Mouse (Mus musculus): ENCODE results near the gene Lhfp. TPM values are rescaled to one million over a fixed set of nuclear protein-coding genes. Genes with fewer than 3 reads are reported as not detected.

Gene Lhfp
- polyA plus RNA-seq (2012; rRNA removed) = 37.4 and 48.2 TPM in 2 replicates

DNA sequence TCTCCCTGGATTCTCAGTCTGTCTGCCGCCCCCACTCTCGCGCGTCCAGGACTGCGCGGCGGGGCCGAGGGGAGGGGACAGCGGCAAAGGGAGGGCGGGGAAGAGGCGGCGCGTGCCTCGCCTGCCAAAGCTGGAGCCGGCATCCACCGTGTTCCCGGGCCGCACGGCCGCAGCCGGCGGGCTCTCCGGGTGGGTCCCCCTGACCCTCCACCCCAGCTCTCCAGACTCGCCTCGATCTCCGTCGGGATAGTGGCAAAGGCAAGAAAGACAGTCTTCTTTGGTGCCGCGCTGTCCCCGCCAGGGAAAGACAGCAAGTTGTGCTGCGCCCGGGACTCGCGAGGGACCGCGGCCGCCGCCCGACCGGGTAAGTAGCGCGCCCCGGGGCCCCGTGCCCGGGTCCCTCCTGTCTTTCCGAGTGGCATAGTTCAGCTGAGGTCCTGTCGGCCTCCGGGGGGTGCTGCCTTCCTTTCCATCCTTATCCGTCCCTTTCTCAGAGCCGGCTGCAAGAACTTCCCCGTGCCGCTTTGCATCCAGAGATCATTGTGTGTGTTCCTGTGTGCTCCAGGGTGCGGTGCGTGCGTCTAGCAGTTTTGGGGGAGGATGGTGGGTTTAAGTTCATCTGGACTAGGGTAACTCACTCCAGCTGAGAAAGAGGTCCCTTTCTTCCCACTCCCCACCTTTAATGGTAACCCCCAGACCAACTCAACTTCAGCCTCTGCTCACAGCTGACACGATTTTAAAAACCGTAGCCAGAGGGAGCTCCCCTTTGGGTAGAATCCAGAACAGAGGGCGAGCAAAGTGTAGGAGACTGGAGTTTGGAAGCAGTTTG, at the start of gene Lhfp:
Gene Lhfp, plus strand, starts transcription at position 118 of the 829 bp plus-strand sequence.
- TF ChIP-seq CTCF (IDR thresholded peaks at IDR 0.05; ENCODE audit: borderline replicate concordance, extremely low read depth, insufficient read depth, insufficient read length) (peak; percentile 29; the same call in 1 of the 2 replicates), POLR2A (IDR thresholded peaks at IDR 0.05; ENCODE audit: borderline replicate concordance, extremely low read depth, insufficient read depth, insufficient read length, poor library complexity, severe bottlenecking) (peak; percentile 54; the same call in 1 of the 2 replicates)
- DNase-seq (ENCODE audit: low read depth) = peak; percentile 84

DNA sequence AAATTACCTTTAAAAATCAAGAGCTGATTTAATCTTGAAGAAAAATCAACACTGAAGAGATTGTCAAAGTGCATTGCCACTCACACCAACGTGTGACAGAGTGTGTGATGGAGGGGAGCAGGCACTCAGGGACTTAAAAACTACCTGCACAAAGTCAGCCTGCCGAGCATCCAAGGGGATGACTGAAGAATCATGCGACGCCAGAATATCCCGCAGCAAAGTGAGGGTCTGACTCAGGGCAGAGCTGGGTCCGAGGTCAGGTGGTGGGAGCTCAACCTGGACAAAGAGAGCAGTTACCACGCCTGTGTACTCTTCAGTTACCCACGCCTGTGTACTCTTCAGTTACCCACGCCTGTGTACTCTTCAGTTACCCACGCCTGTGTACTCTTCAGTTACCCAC, 48.0 kb upstream of the Lhfp start:
- no peak for DNase-seq (ENCODE audit: low read depth)
- TF ChIP-seq CTCF (IDR thresholded peaks at IDR 0.05; ENCODE audit: borderline replicate concordance, extremely low read depth, insufficient read depth, insufficient read length) (no peak), POLR2A (IDR thresholded peaks at IDR 0.05; ENCODE audit: borderline replicate concordance, extremely low read depth, insufficient read depth, insufficient read length, poor library complexity, severe bottlenecking) (no peak)

DNA sequence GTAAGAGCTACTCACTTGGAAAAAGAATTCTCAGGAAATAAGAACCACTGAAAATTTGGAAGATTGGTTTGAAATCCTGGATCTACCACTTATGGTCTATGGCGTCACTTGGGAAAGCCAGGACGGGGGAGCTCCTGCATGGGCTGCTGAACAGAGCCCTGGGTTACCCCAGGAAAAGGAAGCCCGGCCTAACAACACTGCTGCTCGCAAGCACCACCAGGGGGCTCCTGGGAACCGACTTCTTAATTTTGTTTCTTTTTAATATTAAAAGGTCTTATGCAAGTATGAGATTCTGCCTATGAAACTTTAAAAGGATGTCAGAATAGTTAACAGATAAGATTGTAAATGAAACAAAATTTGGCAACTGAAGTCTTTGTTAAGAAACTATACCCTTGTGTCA, 46.7 kb upstream of the Lhfp start:
- DNase-seq (ENCODE audit: low read depth) = no peak
- TF ChIP-seq POLR2A (IDR thresholded peaks at IDR 0.05; ENCODE audit: borderline replicate concordance, extremely low read depth, insufficient read depth, insufficient read length, poor library complexity, severe bottlenecking) (no peak), CTCF (IDR thresholded peaks at IDR 0.05; ENCODE audit: borderline replicate concordance, extremely low read depth, insufficient read depth, insufficient read length) (peak; percentile 48; the same call in 1 of the 2 replicates)

DNA sequence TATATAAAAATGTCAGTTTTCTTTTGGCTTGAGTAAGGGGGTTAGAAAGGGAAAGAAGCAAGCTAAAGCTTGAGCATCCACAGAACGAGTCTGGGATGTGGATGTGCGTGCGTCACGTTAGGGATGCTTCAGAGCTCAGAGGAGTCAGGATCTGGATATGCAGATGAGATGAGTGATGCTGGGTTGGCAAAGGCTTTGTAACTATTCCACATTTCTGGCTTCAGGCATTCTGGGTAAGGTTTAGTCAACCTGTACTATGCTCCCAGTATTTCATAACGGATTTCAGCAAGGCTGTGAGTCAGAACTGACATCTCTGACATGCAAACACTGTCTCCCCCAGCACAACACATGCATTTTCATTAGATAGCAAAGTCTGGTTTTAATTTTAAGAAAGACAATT, 44.7 kb upstream of the Lhfp start:
- TF ChIP-seq POLR2A (IDR thresholded peaks at IDR 0.05; ENCODE audit: borderline replicate concordance, extremely low read depth, insufficient read depth, insufficient read length, poor library complexity, severe bottlenecking) = no peak
- TF ChIP-seq CTCF (IDR thresholded peaks at IDR 0.05; ENCODE audit: borderline replicate concordance, extremely low read depth, insufficient read depth, insufficient read length) = no peak
- no peak for DNase-seq (ENCODE audit: low read depth)

DNA sequence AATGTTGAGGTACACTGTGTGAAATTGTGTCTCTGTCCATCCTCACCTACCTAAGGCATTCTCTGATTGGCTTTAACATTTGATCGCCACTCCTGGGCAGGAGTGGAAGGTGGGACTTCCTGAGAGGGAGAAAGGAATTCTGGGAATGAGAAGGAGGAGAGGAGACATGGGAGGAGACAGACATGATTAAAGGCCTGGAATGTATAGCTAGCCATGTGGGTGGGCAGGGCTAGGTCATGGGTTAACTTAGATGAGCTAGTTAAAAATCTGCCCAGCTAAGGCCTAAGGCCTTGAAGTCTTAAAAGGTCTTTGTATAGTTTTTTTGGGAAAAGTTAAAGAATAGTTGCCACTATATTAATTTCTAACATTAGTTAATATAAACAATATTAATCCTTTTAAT, 43.9 kb upstream of the Lhfp start:
- DNase-seq (ENCODE audit: low read depth) = no peak
- TF ChIP-seq POLR2A (IDR thresholded peaks at IDR 0.05; ENCODE audit: borderline replicate concordance, extremely low read depth, insufficient read depth, insufficient read length, poor library complexity, severe bottlenecking) (no peak), CTCF (IDR thresholded peaks at IDR 0.05; ENCODE audit: borderline replicate concordance, extremely low read depth, insufficient read depth, insufficient read length) (no peak)

DNA sequence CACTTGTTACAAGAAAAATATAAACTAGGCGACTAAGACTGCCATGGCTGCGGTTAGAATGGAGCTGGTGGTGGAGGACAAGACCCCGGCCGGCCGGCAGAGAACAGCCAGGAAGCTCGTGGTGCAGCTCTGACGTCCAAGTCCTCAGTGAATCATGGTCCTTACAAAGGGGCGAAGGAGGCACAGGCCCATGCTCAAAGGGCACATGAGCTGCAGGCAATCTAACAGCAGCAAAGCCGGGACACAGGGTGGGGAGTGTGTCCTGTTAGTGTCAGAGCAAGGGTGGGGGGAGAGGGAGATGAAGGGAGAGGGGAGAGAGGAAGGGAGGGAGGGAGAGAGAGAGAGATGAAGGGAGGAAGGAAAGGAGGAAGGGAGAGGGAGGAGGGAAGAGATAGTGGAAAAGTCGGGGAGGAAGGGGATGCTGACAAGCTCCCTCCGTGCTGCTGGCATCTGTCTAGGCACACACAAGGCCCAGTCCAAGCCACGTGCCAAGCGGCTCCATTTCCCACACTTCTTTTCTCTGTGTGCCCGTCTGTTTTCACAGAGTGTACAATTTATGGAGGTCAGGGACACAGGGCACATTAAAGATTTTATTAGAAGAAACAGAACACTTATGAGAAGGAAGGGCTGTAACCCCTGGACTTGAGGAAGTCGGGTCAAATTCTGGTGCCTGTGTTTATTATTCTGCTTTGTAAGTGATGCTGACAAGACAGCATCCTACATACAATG, 42.1 kb upstream of the Lhfp start:
- TF ChIP-seq CTCF (IDR thresholded peaks at IDR 0.05; ENCODE audit: borderline replicate concordance, extremely low read depth, insufficient read depth, insufficient read length) (no peak), POLR2A (IDR thresholded peaks at IDR 0.05; ENCODE audit: borderline replicate concordance, extremely low read depth, insufficient read depth, insufficient read length, poor library complexity, severe bottlenecking) (no peak)
- DNase-seq (ENCODE audit: low read depth) = no peak

DNA sequence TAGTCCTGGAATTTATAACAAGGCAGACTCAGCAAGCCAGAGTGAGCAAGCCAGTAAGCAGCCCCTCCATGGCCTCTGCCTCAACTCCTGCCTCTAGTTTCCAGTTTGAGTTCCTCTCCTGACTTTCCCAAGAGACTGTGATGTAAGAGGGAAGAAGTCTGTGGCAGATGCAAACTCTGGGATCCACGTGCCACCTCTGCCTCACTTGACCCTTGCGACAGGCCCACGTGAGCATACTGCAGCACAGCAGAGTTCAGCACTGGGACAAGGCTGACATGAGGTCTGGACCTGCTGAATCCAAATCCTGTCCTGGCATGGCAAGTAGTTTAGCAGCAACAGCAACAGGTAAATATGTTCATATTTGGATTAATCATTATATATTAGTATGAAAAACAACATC, 41.3 kb upstream of the Lhfp start:
- TF ChIP-seq CTCF (IDR thresholded peaks at IDR 0.05; ENCODE audit: borderline replicate concordance, extremely low read depth, insufficient read depth, insufficient read length) = no peak
- no peak for TF ChIP-seq POLR2A (IDR thresholded peaks at IDR 0.05; ENCODE audit: borderline replicate concordance, extremely low read depth, insufficient read depth, insufficient read length, poor library complexity, severe bottlenecking)
- DNase-seq (ENCODE audit: low read depth) = no peak

DNA sequence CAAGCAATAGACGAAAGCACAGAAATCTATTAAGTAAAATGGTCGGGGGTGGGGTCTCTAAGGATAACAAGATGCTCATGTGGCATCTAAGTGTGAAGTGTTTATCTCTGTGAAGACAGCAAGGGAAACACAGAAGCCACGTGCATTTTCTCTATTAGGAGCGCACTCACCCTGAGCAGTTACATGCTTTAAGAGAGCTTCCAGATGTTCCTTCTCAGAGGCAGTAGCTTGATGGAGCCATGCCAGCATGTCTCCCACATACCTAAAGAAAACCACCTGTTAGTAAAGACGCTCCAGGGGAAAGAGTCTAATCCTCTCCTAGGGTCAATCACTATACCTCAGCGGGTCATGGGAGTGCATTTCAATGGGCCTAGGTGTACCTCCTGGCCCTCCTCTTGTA, 39.3 kb upstream of the Lhfp start:
- TF ChIP-seq POLR2A (IDR thresholded peaks at IDR 0.05; ENCODE audit: borderline replicate concordance, extremely low read depth, insufficient read depth, insufficient read length, poor library complexity, severe bottlenecking) (no peak), CTCF (IDR thresholded peaks at IDR 0.05; ENCODE audit: borderline replicate concordance, extremely low read depth, insufficient read depth, insufficient read length) (no peak)

DNA sequence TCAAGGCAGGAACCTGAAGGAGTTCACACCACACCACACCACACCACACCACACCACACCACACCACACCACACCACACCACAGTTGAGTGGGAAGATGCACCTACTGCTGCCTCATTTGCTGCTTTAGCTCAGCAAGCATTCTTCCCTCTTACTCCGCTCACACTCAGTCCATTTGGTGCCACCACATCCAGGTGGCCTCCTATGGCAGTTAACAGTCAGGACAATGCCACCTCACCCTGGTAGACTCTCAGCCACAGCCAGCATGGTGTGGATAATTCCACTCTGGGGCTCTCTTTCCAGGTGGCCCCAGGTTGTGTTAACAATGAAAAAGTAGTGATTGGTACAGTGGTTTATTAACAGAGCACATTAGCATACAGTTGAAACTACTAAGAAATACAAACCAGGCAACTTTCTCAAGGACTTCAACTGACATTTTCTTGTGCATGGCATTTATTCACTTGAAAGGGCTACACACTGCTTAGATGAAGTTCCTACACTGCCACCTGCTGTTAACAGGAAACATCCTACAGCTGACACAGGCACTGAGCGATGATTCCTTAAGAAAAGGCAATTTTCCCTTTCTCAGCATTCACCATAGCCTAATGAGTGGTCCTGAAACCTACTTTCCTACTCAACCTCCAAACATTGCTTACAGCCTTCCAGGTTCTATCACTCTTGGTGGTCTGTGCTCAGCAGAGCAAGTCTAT, 36.8 kb upstream of the Lhfp start:
- TF ChIP-seq CTCF (IDR thresholded peaks at IDR 0.05; ENCODE audit: borderline replicate concordance, extremely low read depth, insufficient read depth, insufficient read length) (peak; percentile 65; the same call in 1 of the 2 replicates), POLR2A (IDR thresholded peaks at IDR 0.05; ENCODE audit: borderline replicate concordance, extremely low read depth, insufficient read depth, insufficient read length, poor library complexity, severe bottlenecking) (no peak)
- DNase-seq (ENCODE audit: low read depth) = peak; percentile 82

More for the DNA sequence above, 39.3 kb upstream of the Lhfp start:
- DNase-seq (ENCODE audit: low read depth) = no peak

DNA sequence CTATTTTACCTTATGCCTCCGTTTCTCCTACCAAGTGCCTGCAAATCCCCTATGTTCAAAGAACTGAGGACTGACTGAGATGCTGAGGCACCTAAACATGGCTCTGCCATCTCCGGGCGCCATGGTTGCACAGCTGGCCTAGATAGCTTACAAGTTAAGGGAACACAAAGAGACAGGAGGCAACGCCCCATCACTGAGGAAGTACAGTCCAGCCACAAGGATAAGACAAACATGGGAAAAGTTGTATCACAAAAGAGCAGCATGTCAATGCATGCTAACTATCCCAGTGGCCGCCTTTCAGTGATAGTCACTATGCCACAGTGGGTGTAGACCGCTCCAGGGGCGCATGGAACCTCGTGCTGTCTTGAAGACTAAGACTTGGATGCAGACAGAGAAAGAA, 33.9 kb upstream of the Lhfp start:
- no peak for DNase-seq (ENCODE audit: low read depth)
- TF ChIP-seq POLR2A (IDR thresholded peaks at IDR 0.05; ENCODE audit: borderline replicate concordance, extremely low read depth, insufficient read depth, insufficient read length, poor library complexity, severe bottlenecking) = no peak
- no peak for TF ChIP-seq CTCF (IDR thresholded peaks at IDR 0.05; ENCODE audit: borderline replicate concordance, extremely low read depth, insufficient read depth, insufficient read length)

All from brain, embryonic 14.5 days (tissue).